Mouse (Mus musculus) erythroblast, embryonic 14.5 days (primary cell): ENCODE data around the gene Luzp1.

ENCODE experiments used
- GATA1 ChIP-seq: IDR thresholded peaks from 2 replicates; pipeline ENCODE4 v1.6.1; 2012; ENCODE audit warnings: low read length, inconsistent platforms, mixed read lengths
- TAL1 ChIP-seq: IDR thresholded peaks from 3 replicates; pipeline ENCODE4 v1.6.1; 2012; ENCODE audit warnings: low read length, inconsistent platforms, mixed read lengths

DNA sequence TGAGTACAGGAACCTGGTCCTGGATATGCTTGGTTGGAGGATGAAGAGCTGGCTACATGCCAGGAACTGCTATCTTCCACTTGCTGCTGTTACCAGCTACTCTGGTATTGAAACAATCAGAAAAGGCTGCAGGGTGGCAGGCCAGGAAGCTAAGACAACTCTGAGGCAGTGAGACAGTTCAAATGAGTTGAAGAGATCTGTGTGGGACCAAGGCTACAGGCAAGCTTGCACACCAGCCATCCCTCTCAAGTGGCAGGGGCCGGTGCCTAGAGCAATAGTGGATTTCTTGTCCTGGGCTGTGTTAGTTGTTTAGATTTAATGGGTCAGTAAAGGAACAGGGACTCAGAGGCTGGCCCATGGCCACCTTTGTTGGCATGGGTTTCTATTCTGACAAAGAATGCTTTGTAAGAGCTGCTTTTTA is 78.8 kb downstream of the Luzp1 start:
- TF ChIP-seq TAL1 (no peak), GATA1 (no peak)
